Mouse (Mus musculus) brain, adult 2 months (tissue): ENCODE measurements around the gene Antxrl.

Experiments used
- DNase-seq: peaks from one replicate; pipeline ENCODE4 v3.0.0; 2011; ENCODE audit warnings: low read depth, low spot score

Gene Antxrl

GRCm38 (mm10) chr14:34052516-34052915, at the start of gene Antxrl:
Gene Antxrl (plus strand): TSS chr14:34052707.
- no peak for DNase-seq

- DNase-seq, result no peak
Observed at GRCm38 (mm10) chr14:34015063-34015462, 37.4 kb upstream of the Antxrl start, which contains the start of gene Gm30083. Gene Gm30083 (minus strand): TSS chr14:34015182.

GRCm38 (mm10) chr14:34016381-34016780, 36.1 kb upstream of the Antxrl start, which contains the start of gene Gm5460:
Gene Gm5460 (plus strand): TSS chr14:34016758.
- DNase-seq, result no peak

GRCm38 (mm10) chr14:34016938-34017337, 35.6 kb upstream of the Antxrl start:
- DNase-seq, result peak; percentile 27

- no peak for DNase-seq
Observed at GRCm38 (mm10) chr14:34026710-34027109, 25.8 kb upstream of the Antxrl start.

GRCm38 (mm10) chr14:34033841-34034610, 18.5 kb upstream of the Antxrl start:
- DNase-seq, result no peak

- DNase-seq, result no peak
Observed at GRCm38 (mm10) chr14:34041241-34041640, 11.3 kb upstream of the Antxrl start.

GRCm38 (mm10) chr14:34043341-34043740, 9.2 kb upstream of the Antxrl start:
- DNase-seq, result no peak

- peak; percentile 10 for DNase-seq
Observed at GRCm38 (mm10) chr14:34050101-34050779, 2.3 kb upstream of the Antxrl start.

GRCm38 (mm10) chr14:34071665-34072064, 19.2 kb downstream of the Antxrl start:
- DNase-seq, result no peak

- DNase-seq, result no peak
Observed at GRCm38 (mm10) chr14:34075346-34075745, 22.8 kb downstream of the Antxrl start.

- peak; percentile 10 for DNase-seq
Observed at GRCm38 (mm10) chr14:34077222-34077621, 24.7 kb downstream of the Antxrl start.

- DNase-seq, result no peak
Observed at GRCm38 (mm10) chr14:34078293-34078692, 25.8 kb downstream of the Antxrl start.

GRCm38 (mm10) chr14:34080321-34080997, 28.0 kb downstream of the Antxrl start:
- peak; percentile 88 for DNase-seq

- no peak for DNase-seq
Observed at GRCm38 (mm10) chr14:34085731-34086130, 33.2 kb downstream of the Antxrl start, which contains the start of gene Anxa8. Gene Anxa8 (plus strand): TSS chr14:34085981.

GRCm38 (mm10) chr14:34086806-34087205, 34.3 kb downstream of the Antxrl start:
- DNase-seq, result peak; percentile 10

- DNase-seq, result peak; percentile 18
Observed at GRCm38 (mm10) chr14:34087856-34088398, 35.4 kb downstream of the Antxrl start.

- DNase-seq, result no peak
Observed at GRCm38 (mm10) chr14:34089796-34090195, 37.3 kb downstream of the Antxrl start.

- DNase-seq, result no peak
Observed at GRCm38 (mm10) chr14:34091475-34091874, 39.0 kb downstream of the Antxrl start.

- no peak for DNase-seq
Observed at GRCm38 (mm10) chr14:34092856-34093255, 40.3 kb downstream of the Antxrl start.

- DNase-seq, result no peak
Observed at GRCm38 (mm10) chr14:34096161-34096560, 43.7 kb downstream of the Antxrl start.

- no peak for DNase-seq
Observed at GRCm38 (mm10) chr14:34102601-34103000, 50.1 kb downstream of the Antxrl start, which contains the start of gene A630023A22Rik. Gene A630023A22Rik (minus strand): TSS chr14:34102754.
